Mouse (Mus musculus) small intestine, adult 10 weeks (tissue): ENCODE measurements around the gene Kdm5a. TPM values are rescaled to one million over a fixed set of nuclear protein-coding genes. Genes with fewer than 3 reads are reported as not detected.

Experiments
- polyA plus RNA-seq: library from polyadenylated mRNA; stranded (reverse); fragments of 350-450 nt; fragmentation: Illumina TruSeq; extraction: RNeasy Lipid Tissue Mini Kit (QIAGEN cat#74804); gene quantifications from one replicate; pipeline ENCODE4 v1.2.3, GENCODE M21; 2014; ENCODE audit warnings: low replicate concordance

Kdm5a gene
- polyA plus RNA-seq: 37.5 TPM

GRCm38 (mm10) chr6:120363688-120364522, at the start of gene Kdm5a, which contains the start of gene Ccdc77:
TSS of gene Kdm5a (plus strand) at chr6:120364124.
TSS of gene Ccdc77 (minus strand) at chr6:120364374.

DNA sequence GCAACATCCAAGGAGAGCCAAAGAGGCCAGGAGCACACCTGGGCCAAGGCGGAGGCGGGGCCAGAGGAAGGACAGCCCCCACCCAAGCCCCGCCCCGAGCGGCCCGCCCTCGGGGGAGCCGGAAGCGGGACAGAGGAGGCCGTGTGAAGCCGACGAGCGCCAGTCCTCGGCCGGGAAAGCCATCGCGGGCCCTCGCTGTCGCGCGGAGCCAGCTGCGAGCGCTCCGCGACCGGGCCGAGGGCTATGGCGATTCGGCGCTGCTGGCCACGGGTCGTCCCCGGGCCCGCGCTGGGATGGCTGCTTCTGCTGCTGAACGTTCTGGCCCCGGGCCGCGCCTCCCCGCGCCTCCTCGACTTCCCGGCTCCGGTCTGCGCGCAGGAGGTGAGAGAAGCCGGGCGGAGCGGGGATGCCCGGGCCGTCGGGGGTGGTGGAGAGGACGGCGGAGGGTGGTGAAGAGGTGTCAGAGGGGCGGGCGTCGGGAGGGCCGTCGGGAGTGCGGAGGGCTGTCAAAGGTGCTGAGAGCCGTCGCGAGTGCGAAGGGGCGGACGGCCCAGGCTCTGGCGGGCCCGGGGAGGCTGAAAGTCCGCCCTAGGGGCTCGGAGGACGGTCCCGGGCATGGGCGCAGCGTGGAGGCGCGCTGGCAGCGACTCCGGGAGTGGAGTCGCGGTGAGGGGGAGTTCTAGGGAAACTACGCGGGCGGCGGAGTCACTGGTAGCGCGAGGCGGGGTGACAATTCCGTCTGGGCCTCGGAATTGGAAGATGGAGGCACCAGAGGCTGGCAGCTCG, 99.4 kb downstream of the Kdm5a start, which contains the start of gene Il17ra:
TSS of gene Il17ra (plus strand) at position 162 of the 786 bp plus-strand sequence.

DNA sequence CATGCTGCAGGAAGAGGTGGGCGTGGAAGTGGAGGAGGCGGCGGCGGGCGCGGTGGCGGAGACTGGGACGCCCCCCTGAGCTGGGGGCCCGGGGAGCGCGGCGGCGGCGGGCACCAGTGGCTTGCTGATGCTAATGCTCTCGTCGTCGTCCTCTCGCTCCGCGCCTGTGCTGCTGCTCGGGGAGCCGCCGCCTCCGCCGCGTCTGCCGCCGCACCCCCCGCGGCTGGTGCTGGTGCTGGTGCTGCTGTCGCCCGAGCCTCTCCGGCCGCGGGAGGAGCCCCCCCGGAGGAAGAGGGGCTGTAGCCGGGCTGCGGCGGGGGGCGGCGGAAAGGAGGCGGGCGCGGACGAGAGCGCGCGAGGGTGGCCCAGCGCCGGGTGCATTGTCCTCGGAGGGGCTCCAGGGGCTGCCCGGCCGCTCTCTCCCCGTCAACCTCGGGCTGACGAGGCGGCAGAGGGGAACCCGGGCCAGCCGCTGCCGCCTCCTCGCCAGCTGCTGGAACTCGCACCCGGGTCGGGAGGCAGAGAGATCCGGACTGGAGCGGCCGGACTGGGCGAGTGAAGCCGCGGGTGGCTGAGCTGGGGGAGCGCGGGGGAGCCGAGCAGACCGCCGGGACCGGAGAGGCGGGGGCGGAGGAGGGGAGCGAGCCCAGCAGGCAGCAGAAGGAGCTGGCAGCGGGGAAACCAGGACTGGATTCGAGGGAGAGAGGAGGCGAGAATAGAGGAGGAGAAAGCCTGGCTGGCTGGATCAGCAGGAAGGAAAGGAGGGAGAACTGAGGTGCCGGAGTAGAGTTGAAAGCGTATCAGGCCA, 129.7 kb downstream of the Kdm5a start, which contains the start of gene Tmem121b:
TSS of gene Tmem121b (minus strand) at position 434 of the 808 bp plus-strand sequence.

Other genes with a start within 250 kb of the Kdm5a start
- not detected for gene D330020A13Rik, start 69.8 kb upstream of the Kdm5a start, polyA plus RNA-seq
- gene B4galnt3, start 69.6 kb upstream of the Kdm5a start, polyA plus RNA-seq: 0.93 TPM
- gene Ccdc77, start 250 bp downstream of the Kdm5a start, polyA plus RNA-seq: 11.4 TPM
- 3.2 TPM for gene Il17ra, start 99.1 kb downstream of the Kdm5a start, polyA plus RNA-seq
- gene Tmem121b, start 129.7 kb downstream of the Kdm5a start, polyA plus RNA-seq: not detected
- gene Hdhd5, start 167.2 kb downstream of the Kdm5a start, polyA plus RNA-seq: 5.4 TPM